Mouse (Mus musculus): ENCODE measurements around the gene Tns1. TPM values are rescaled to one million over a fixed set of nuclear protein-coding genes. Genes with fewer than 3 reads are reported as not detected.

Tns1 gene
- total and polyA plus RNA-seq, 3 experiments, result 0.11 TPM; not detected in 2

GRCm38 (mm10) chr1:73913071-73914005 lies 210.9 kb downstream of the Tns1 start:
- no peaks in the 10 kb centered on the region for H3K36me3 ChIP-seq (ENCODE audit: control insufficient read depth in 1 of 2, insufficient read depth in 2 of 2, low read length in 2 of 2)
- DNase-seq (ENCODE audit: low read depth, low spot score), result no peak
- no peaks in the 10 kb centered on the region for H3K79me2 ChIP-seq (ENCODE audit: control insufficient read depth, insufficient read depth, low read length, poor library complexity)
- no peak overlapping the region for H3K4me3 ChIP-seq (ENCODE audit: control insufficient read depth in 1 of 2, insufficient read depth in 1 of 2, low read depth in 2 of 2, low read length in 2 of 2)
- H3K27ac ChIP-seq (ENCODE audit: control insufficient read depth, low read depth, low read length), result no peak overlapping the region
- H3K27me3 ChIP-seq (ENCODE audit: control insufficient read depth in 1 of 2, insufficient read depth in 2 of 2, low read length in 2 of 2), result no peaks in the 10 kb centered on the region
- no peak overlapping the region for H3K9ac ChIP-seq (ENCODE audit: control insufficient read depth, low read depth, low read length, poor library complexity, severe bottlenecking)
- no peaks in the 10 kb centered on the region for H3K4me1 ChIP-seq (ENCODE audit: control insufficient read depth in 1 of 2, insufficient read depth in 2 of 2, low read length in 2 of 2)
- TF ChIP-seq MAFK (IDR thresholded peaks at IDR 0.05; ENCODE audit: borderline replicate concordance, low read depth, low read length) (no peak), POLR2A (IDR thresholded peaks at IDR 0.05; ENCODE audit: control insufficient read depth in 1 of 2, insufficient read depth in 1 of 2, low read depth in 1 of 2, low read length in 2 of 2, poor library complexity in 1 of 2) (no peak), SMC3 (IDR thresholded peaks at IDR 0.05; ENCODE audit: low read depth, low read length) (no peak), CHD1 (IDR thresholded peaks at IDR 0.05; ENCODE audit: low read depth, low read length) (no peak), ZMIZ1 (IDR thresholded peaks at IDR 0.05; ENCODE audit: low read depth, low read length) (no peak), E2F4 (IDR thresholded peaks at IDR 0.05; ENCODE audit: borderline replicate concordance, low read depth, low read length) (no peak), RAD21 (IDR thresholded peaks at IDR 0.05; ENCODE audit: low read depth, low read length) (no peak), MYB (IDR thresholded peaks at IDR 0.05; ENCODE audit: low read depth, low read length) (no peak), ELF1 (IDR thresholded peaks at IDR 0.05; ENCODE audit: low read depth, low read length) (no peak), KAT2A (conservative IDR thresholded peaks at IDR 0.05; ENCODE audit: low read depth, low read length) (no peak), TCF12 (IDR thresholded peaks at IDR 0.05; ENCODE audit: low read depth, low read length) (no peak), NRF1 (IDR thresholded peaks at IDR 0.05; ENCODE audit: insufficient read depth, low read depth, low read length, poor library complexity, severe bottlenecking) (no peak), ZC3H11A (IDR thresholded peaks at IDR 0.05; ENCODE audit: low read depth, low read length) (no peak), GATA1 (IDR thresholded peaks at IDR 0.05; ENCODE audit: low read depth, low read length) (no peak), RCOR1 (IDR thresholded peaks at IDR 0.05; ENCODE audit: low read depth, low read length) (no peak)
- no peaks in the 10 kb centered on the region for H3K9me3 ChIP-seq (replicated peaks; ENCODE audit: insufficient read depth, low read length)

GRCm38 (mm10) chr1:73912466-73912865 lies 211.8 kb downstream of the Tns1 start:
- DNase-seq (ENCODE audit: low read depth, low spot score), result no peak
- Histone ChIP-seq H3K4me3 (ENCODE audit: control insufficient read depth in 1 of 2, insufficient read depth in 1 of 2, low read depth in 2 of 2, low read length in 2 of 2) (no peak overlapping the region), H3K9ac (ENCODE audit: control insufficient read depth, low read depth, low read length, poor library complexity, severe bottlenecking) (no peak overlapping the region), H3K27me3 (ENCODE audit: control insufficient read depth in 1 of 2, insufficient read depth in 2 of 2, low read length in 2 of 2) (no peaks in the 10 kb centered on the region), H3K4me1 (ENCODE audit: control insufficient read depth in 1 of 2, insufficient read depth in 2 of 2, low read length in 2 of 2) (no peaks in the 10 kb centered on the region), H3K79me2 (ENCODE audit: control insufficient read depth, insufficient read depth, low read length, poor library complexity) (no peaks in the 10 kb centered on the region), H3K9me3 (replicated peaks; ENCODE audit: insufficient read depth, low read length) (no peaks in the 10 kb centered on the region), H3K27ac (ENCODE audit: control insufficient read depth, low read depth, low read length) (no peak overlapping the region), H3K36me3 (ENCODE audit: control insufficient read depth in 1 of 2, insufficient read depth in 2 of 2, low read length in 2 of 2) (no peaks in the 10 kb centered on the region)
- TF ChIP-seq ZMIZ1 (IDR thresholded peaks at IDR 0.05; ENCODE audit: low read depth, low read length) (no peak), KAT2A (conservative IDR thresholded peaks at IDR 0.05; ENCODE audit: low read depth, low read length) (no peak), MAZ (IDR thresholded peaks at IDR 0.05; ENCODE audit: low read depth, low read length) (no peak), CHD1 (IDR thresholded peaks at IDR 0.05; ENCODE audit: low read depth, low read length) (no peak), ZC3H11A (IDR thresholded peaks at IDR 0.05; ENCODE audit: low read depth, low read length) (no peak), JUND (IDR thresholded peaks at IDR 0.05; ENCODE audit: low read depth, low read length) (no peak), UBTF (IDR thresholded peaks at IDR 0.05; ENCODE audit: borderline replicate concordance, insufficient read depth, low read depth, low read length) (no peak), POLR2AphosphoS5 (IDR thresholded peaks at IDR 0.05; ENCODE audit: borderline replicate concordance, low read depth, low read length) (no peak)
